Mouse (Mus musculus): ENCODE measurements around the gene Pih1d1.

The Pih1d1 gene

DNA sequence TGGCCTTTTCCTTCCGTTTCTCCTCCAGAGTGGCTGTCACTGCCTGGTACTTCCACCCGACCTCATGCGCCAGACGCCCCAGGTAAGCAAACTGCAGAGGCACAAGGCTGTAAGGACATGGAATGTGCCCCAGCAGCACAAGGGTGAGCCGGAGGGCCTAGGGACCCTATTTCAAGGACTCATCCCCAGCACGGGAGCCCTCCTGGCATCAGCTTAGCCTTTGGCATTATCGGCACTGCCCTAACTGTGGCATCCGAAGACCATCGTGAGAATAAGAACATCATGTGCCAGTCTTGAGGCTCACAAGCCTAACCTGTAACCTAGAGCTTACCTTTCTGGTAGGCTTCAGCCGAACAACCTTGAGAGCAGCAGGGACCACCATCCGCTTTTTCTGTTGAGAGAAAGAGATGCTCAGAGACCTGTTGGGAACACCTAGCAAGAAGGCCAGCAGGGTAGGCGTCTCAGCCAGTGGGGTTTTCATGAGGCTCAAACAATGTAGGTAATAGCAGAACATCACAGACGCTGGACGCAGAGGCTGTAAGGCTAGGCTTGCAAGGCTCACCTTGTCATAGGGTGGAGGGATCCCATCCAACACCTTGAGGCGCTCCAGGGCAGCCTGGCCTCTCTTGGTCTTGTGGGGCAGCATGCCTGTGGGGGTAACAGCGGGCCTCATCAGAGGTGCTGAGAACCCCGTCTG, 27.8 kb upstream of the Pih1d1 start:
- DNase-seq (ENCODE audit: low read depth, low spot score): peak; percentile 26

DNA sequence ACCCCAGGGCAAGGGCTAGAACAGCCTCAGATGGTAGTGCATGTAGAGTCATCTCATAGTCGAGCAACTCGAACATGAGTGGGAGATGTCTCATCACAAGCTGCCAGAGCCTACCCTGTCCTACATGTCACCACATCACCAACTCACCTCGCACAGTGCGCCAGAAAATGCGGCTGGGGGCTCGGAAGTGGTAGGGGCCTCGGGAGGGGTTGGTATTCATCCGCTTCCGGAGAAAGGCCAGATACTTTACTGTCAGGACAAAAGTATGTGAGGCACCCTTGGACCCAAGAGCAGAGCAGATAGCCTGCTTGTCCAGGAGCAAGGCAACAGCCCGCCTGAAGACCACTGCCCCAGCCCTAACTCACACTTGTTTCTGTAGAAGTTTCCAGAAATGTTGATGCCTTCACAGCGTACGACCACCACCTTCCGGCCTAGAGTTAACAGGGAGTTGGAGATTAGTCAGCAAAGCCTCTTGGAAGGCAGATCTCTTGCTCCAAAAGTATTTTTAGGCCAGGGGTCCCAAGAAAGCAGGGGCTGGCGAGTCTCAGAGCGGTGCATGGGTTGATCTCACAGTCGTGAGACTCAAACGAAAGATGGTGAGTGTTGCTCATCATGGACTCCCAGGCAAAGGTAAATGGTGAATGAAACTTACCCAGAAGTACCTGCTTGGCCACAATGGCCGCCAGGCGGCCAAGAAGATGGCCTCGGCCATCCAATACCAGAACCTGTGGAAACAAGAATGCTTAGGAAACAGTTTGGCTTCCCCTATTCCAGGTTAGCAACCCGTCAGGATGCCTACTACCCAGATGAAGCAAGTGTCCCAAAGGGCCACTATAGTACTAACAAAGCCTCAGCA, 27.0 kb upstream of the Pih1d1 start:
- DNase-seq (ENCODE audit: low read depth, low spot score): peak; percentile 54

DNA sequence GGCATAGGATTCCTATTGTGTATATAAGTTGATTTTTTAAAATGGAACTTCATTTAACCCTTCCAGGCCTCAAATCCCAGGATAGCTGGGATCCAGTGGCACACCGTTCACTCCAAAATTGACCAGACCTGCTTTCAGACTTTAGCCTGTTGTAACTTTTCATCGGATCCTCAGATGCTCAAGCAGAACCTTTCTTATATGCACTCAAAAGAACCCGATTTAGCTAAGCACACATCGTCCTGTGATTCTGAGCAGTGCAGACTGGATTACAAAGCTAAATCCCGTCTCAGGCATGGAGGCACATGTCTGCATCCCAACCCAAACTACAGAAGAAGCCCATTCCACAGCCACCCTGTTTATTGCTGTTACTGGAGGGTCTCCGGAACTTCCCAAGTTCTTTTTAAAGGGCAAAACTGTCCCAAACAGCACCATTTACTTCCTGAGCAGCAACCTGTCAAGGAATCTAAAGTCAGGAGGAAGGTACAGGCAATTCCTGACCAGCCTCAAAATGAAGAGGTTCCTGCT, 26.3 kb upstream of the Pih1d1 start:
- DNase-seq (ENCODE audit: low read depth, low spot score): no peak

DNA sequence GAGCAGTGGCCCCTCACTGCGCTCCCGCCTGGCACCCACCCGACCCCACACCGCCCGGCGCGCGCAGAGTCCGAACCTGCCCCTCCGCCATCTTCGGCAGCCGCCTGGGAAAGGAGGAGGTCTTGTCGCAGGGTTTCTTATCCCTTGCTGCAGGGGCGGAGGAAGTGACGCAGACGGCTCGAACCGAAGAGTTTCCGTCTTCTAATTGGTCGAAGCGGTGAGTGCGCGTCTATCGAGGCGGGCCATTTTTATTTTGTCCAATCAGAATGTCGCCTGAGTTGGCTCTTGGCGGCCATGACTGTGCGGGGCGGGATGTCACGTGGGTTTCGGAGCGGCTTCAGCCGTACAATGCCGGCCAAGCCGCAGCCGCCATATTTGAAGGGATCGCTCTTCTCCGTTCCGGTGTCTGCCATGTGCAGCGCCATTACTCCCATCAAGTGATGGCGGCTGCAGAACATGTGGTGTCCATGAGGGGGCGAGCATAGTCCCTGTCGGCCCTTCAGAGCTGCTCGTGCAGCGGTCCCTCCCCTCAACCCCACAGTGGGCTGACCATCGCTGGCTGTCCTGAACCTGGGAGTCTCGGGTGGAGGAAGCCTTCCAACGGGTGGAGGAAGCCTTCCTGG, 25.4 kb upstream of the Pih1d1 start, which contains the start of gene Rpl13a:
Gene Rpl13a, minus strand, starts transcription at position 138 of the 623 bp plus-strand sequence.
- DNase-seq (ENCODE audit: low read depth, low spot score): peak; percentile 99

GRCm38 (mm10) chr7:45129318-45129717, 24.8 kb upstream of the Pih1d1 start:
- no peak for DNase-seq (ENCODE audit: low read depth, low spot score)

- no peak for DNase-seq (ENCODE audit: low read depth, low spot score)
Observed at GRCm38 (mm10) chr7:45129776-45130512, 24.2 kb upstream of the Pih1d1 start.

DNA sequence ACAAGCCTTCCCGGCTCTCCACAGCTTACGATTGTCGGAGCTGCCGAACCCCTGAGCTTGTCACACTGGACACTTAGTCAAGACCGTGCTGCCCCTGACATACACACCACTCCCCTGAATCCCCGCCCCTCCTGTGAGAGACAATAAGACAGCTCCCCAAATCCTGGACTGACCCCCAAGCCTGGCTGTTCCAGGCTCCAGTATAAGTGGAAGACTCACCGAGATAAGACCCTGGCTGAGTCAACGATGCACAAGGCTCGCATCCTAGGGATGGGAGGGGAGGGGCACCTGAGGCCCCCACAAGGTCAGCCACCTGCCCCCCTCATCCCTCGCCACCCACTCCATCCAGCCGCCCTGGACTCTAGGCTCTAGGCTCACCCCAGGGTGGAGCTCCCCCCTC, 22.3 kb upstream of the Pih1d1 start:
- no peak for DNase-seq (ENCODE audit: low read depth, low spot score)

GRCm38 (mm10) chr7:45133446-45134159, 20.5 kb upstream of the Pih1d1 start:
- DNase-seq (ENCODE audit: low read depth, low spot score): peak; percentile 50

- peak; percentile 77 for DNase-seq (ENCODE audit: low read depth, low spot score)
Observed at GRCm38 (mm10) chr7:45134544-45135026, 19.5 kb upstream of the Pih1d1 start.

DNA sequence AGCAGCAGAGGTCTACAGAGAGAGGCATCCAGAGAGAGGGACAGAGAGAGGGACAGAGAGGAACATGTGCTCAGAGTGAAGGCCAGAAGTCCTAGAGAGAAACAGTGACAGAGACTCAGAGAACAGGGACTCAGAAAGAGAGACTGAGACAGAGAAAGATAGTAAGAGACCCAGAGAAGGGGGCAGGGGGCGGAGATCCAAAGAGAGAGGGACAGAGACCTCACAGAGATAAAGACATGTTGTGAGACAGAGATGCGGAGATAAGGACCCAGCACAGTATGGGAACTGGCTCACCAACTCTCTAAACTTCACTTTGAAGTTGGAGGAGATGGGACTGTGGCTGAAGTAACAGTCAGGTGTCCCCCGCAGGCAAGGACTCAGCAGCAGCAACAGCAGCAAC, 18.7 kb upstream of the Pih1d1 start:
- DNase-seq (ENCODE audit: low read depth, low spot score): no peak

GRCm38 (mm10) chr7:45135993-45136567, 18.0 kb upstream of the Pih1d1 start, which contains the start of the genes Gm45713 and Flt3l:
Gm45713 (minus strand) TSS chr7:45136231.
Flt3l (minus strand) TSS chr7:45136432.
- peak; percentile 91 for DNase-seq (ENCODE audit: low read depth, low spot score)

- DNase-seq (ENCODE audit: low read depth, low spot score): no peak
Observed at GRCm38 (mm10) chr7:45137171-45138006, 16.7 kb upstream of the Pih1d1 start.

DNA sequence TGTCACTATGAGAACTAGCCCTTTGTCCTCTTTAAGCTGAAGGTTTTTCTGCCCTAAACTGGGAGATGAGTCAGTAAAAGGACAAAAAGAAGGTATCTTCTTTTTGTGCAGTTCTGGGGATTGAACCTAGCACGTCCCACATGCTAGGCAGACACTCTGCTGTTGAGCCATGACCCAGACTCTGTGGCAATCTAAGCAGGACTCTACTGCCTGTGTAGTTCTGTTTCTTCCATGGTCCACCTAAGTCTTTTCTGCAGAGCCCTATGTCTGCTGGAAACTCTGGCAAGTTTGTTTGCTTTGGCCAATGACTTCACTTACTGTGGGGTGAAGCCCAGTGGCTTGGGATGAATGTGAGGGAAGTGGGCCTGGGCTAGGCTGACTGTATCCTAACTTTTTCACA, 15.7 kb upstream of the Pih1d1 start:
- no peak for DNase-seq (ENCODE audit: low read depth, low spot score)

DNA sequence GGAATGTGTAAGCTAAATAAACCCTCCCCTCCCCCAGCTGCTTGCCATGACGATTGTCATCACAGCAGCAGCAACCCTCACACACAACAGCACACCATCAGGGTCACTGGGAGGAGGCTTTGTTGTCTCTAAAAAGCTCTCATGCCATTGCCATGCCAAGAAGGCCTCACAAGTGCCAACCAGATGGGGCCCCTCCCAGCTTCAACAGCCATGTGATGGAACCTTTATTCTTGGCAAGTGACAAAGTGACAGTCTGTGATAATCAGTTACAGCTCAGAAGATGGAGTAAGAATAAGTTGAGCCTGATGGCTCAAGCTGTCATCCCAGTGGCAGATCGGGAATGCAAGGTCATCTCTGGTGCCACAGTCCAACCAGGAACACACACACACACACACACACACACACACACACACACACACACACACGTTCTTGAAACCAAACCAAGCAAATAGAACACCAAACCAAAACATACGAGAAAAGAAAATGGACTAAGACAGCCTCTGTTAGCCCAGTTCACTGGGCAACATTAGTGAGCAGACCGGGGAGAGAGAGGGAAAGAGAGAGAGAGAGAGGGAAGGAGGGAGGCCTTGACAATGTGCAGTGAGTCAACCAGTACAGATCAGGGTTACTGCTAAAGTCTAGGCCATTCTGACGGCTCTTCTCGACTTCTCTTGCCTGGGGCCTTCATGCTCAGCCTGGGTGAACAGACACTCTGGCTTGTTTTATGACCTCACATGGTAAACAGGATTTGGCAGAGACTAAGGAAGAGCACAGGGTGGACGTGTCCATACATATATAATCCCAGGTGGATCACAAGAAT, 14.0 kb upstream of the Pih1d1 start:
- no peak for DNase-seq (ENCODE audit: low read depth, low spot score)

DNA sequence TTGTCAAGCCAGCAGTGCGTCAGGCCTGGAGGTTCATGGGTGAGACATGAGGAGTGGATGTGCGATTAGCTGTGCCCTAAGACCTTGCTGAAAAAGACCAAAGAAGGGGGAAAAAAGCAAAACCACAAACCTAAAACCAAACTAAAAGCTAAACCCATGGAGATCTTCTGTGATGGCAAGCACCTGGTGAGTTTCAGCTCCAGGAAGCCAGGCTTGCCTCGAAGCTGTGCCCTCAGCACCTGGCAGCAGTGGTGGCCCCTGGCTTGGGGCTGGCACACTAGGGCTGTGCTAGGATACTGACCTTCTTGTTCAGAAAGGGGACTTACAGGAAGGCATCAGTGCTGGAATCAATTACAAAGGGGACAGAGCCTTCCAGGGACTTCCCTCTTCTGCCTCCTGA, 12.8 kb upstream of the Pih1d1 start:
- no peak for DNase-seq (ENCODE audit: low read depth, low spot score)

GRCm38 (mm10) chr7:45141914-45142313, 12.2 kb upstream of the Pih1d1 start:
- no peak for DNase-seq (ENCODE audit: low read depth, low spot score)

GRCm38 (mm10) chr7:45144368-45145174, 9.5 kb upstream of the Pih1d1 start:
- DNase-seq (ENCODE audit: low read depth, low spot score): no peak

- DNase-seq (ENCODE audit: low read depth, low spot score): no peak
Observed at GRCm38 (mm10) chr7:45145460-45145859, 8.6 kb upstream of the Pih1d1 start.
